Mouse (Mus musculus): ENCODE measurements at regions not wholly inside any gene's neighbourhood (a gene's known extent, or its start where the extent isn't known, plus 50 kb on each side); places are given as distances from the start of the nearest gene placed in this dataset.
"Not testable (repeated sequence)": the region's sequence is repeated elsewhere in the genome, so short reads cannot be mapped to it uniquely, and the experiment has no call there.

GRCm38 (mm10) chr9:86092998-86093397 lies 250.8 kb downstream of the Tpbg start:
- no peak for DNase-seq (ENCODE audit: low spot score in 2 of 2)

GRCm38 (mm10) chr9:86095460-86095859 lies 253.3 kb downstream of the Tpbg start:
- no peak for DNase-seq (ENCODE audit: low spot score in 2 of 2)

- DNase-seq (ENCODE audit: low spot score in 2 of 2) = no peak
Measured at GRCm38 (mm10) chr9:86096246-86096645, 254.1 kb downstream of the Tpbg start.

- DNase-seq (ENCODE audit: low spot score in 2 of 2) = no peak
Measured at GRCm38 (mm10) chr9:86099325-86099724, 257.1 kb downstream of the Tpbg start.

- DNase-seq (ENCODE audit: low spot score in 2 of 2) = no peak
Measured at GRCm38 (mm10) chr9:86101360-86102086, 259.3 kb downstream of the Tpbg start.

GRCm38 (mm10) chr9:86103607-86104006 lies 261.4 kb downstream of the Tpbg start:
- DNase-seq (ENCODE audit: low spot score in 2 of 2) = no peak

- DNase-seq (ENCODE audit: low spot score in 2 of 2) = no peak
Measured at GRCm38 (mm10) chr9:86104664-86105063, 262.5 kb downstream of the Tpbg start.

- DNase-seq (ENCODE audit: low spot score in 2 of 2) = no peak
Measured at GRCm38 (mm10) chr9:86105851-86106250, 263.7 kb downstream of the Tpbg start.

- no peak for DNase-seq (ENCODE audit: low spot score in 2 of 2)
Measured at GRCm38 (mm10) chr9:86109906-86110305, 267.7 kb downstream of the Tpbg start.

GRCm38 (mm10) chr9:86119370-86119769 lies 277.2 kb downstream of the Tpbg start:
- DNase-seq (ENCODE audit: low spot score in 2 of 2) = no peak

GRCm38 (mm10) chr9:86135617-86136016 lies 293.4 kb downstream of the Tpbg start:
- DNase-seq (ENCODE audit: low spot score in 2 of 2) = not testable (repeated sequence)

GRCm38 (mm10) chr9:86145903-86146302 lies 303.7 kb downstream of the Tpbg start:
- no peak for DNase-seq (ENCODE audit: low spot score in 2 of 2)

- no peak for DNase-seq (ENCODE audit: low spot score in 2 of 2)
Measured at GRCm38 (mm10) chr9:86160316-86160715, 304.4 kb downstream of the Ube2cbp start.

- no peak for DNase-seq (ENCODE audit: low spot score in 2 of 2)
Measured at GRCm38 (mm10) chr9:86166362-86167067, 298.2 kb downstream of the Ube2cbp start.

GRCm38 (mm10) chr9:86170756-86171155 lies 294.0 kb downstream of the Ube2cbp start:
- no peak for DNase-seq (ENCODE audit: low spot score in 2 of 2)

- DNase-seq (ENCODE audit: low spot score in 2 of 2) = no peak
Measured at GRCm38 (mm10) chr9:86186751-86187747, 277.7 kb downstream of the Ube2cbp start.

- no peak for DNase-seq (ENCODE audit: low spot score in 2 of 2)
Measured at GRCm38 (mm10) chr9:86188873-86189272, 275.9 kb downstream of the Ube2cbp start.

GRCm38 (mm10) chr9:86205041-86205440 lies 259.7 kb downstream of the Ube2cbp start:
- DNase-seq (ENCODE audit: low spot score in 2 of 2) = no peak

- no peak for DNase-seq (ENCODE audit: low spot score in 2 of 2)
Measured at GRCm38 (mm10) chr9:86208334-86208925, 256.3 kb downstream of the Ube2cbp start.

- DNase-seq (ENCODE audit: low spot score in 2 of 2) = no peak
Measured at GRCm38 (mm10) chr9:86211267-86211666, 253.5 kb downstream of the Ube2cbp start.

- no peak for DNase-seq (ENCODE audit: low spot score in 2 of 2)
Measured at GRCm38 (mm10) chr9:86219669-86220068, 245.1 kb downstream of the Ube2cbp start.

- no peak for DNase-seq (ENCODE audit: low spot score in 2 of 2)
Measured at GRCm38 (mm10) chr9:86224530-86224929, 240.2 kb downstream of the Ube2cbp start.
